Mouse (Mus musculus) heart, adult 2 months (tissue): ENCODE results near the gene Arhgef38. TPM values are rescaled to one million over a fixed set of nuclear protein-coding genes. Genes with fewer than 3 reads are reported as not detected.

ENCODE experiments used
- DNase-seq, 2 experiments: peaks; one replicate each; pipeline ENCODE4 v3.0.0; 2021
- H3K27ac ChIP-seq: fragments of 200-600 bp; 2 replicates; pipeline ENCODE4 v1.8.1; 2022
- H3K27me3 ChIP-seq: fragments of 200-500 bp; 2 replicates; pipeline ENCODE4 v1.6.1; 2012; ENCODE audit warnings: mild to moderate bottlenecking, low read length, inconsistent platforms, mixed read lengths; ENCODE audit not compliant: control insufficient read depth, insufficient read depth
- H3K36me3 ChIP-seq: fragments of 200-500 bp; 2 replicates; pipeline ENCODE4 v1.6.1; 2012; ENCODE audit warnings: low read length, inconsistent platforms; ENCODE audit not compliant: control insufficient read depth, insufficient read depth
- H3K4me1 ChIP-seq: fragments of 200-500 bp; 2 replicates; pipeline ENCODE4 v1.6.1; 2011; ENCODE audit warnings: low read length; ENCODE audit not compliant: control insufficient read depth, insufficient read depth
- H3K4me3 ChIP-seq: fragments of 200-600 bp; 2 replicates; pipeline ENCODE4 v1.8.1; 2022
- H3K79me2 ChIP-seq: fragments of 200-500 bp; replicated peaks from 2 replicates; pipeline ENCODE4 v1.6.1; 2012; ENCODE audit warnings: mild to moderate bottlenecking, inconsistent platforms, low read length, moderate library complexity, mixed read lengths; ENCODE audit not compliant: control insufficient read depth, insufficient read depth
- H3K9ac ChIP-seq: fragments of 200-500 bp; 2 replicates; pipeline ENCODE4 v1.6.1; 2012; ENCODE audit warnings: low read depth, mild to moderate bottlenecking, control low read depth, inconsistent platforms, low read length, mixed read lengths
- CTCF ChIP-seq: fragments of 200-600 bp; IDR thresholded peaks from 2 replicates; pipeline ENCODE4 v1.8.1; 2022; ENCODE audit warnings: antibody characterized with exemption, mild to moderate bottlenecking, moderate library complexity
- EP300 ChIP-seq: fragments of 200-500 bp; IDR thresholded peaks from 2 replicates; pipeline ENCODE4 v1.6.1; 2011; ENCODE audit warnings: low read depth, low read length, control low read depth; ENCODE audit not compliant: insufficient read depth
- POLR2A ChIP-seq: fragments of 200-500 bp; IDR thresholded peaks from 2 replicates; pipeline ENCODE4 v1.6.1; 2011; ENCODE audit warnings: mild to moderate bottlenecking, low read depth, low read length, control low read depth; ENCODE audit not compliant: insufficient read depth
- WGBS: fragments of 180-500 bp; shearing (Covaris S2); methylation state at CpG from one replicate; pipeline ENCODE4 v1.1.7; 2018; 5-methylcytosine and 5-hydroxymethylcytosine counted together
- intact Hi-C: fragments of 180-260 bp; cut with DNase I; formaldehyde crosslinking; loops from one replicate; pipeline ENCODE4 v1.15.1; 2025
- polyA plus RNA-seq: library from polyadenylated mRNA; depleted of rRNA; stranded (reverse); fragments of >200 nt; gene quantifications from 2 replicates; pipeline ENCODE4 v1.2.3, GENCODE M21; 2012
- total RNA-seq, 2 experiments: library from RNA; stranded (reverse); gene quantifications; 2 replicates each; pipeline ENCODE4 v1.2.3; 2021

Gene Arhgef38
- total and polyA plus RNA-seq, 3 experiments, result 0.02 TPM; not detected in 2

DNA sequence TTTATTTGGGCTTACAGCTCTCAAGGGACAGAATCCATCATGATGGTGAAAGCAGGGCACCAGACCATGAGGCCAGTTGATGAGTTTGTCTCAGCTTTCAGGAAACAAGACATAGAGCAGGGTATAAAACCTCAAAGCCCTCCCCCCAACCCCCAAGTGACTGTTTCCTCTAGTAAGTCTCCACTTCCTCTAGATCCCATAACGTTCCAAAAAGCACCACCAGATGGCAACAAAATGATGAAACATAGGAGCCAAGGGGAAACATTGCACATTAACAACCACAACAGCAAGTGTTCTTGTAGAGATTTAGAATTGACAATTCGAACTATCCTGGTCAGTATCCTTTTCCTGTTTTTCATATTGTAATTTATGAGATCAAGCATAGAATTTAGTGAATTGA, 123.0 kb downstream of the Arhgef38 start:
- Histone ChIP-seq H3K9ac (no peak overlapping the region), H3K27me3 (no peaks in the 10 kb centered on the region), H3K4me3 (no peak overlapping the region), H3K27ac (no peak overlapping the region), H3K4me1 (no peaks in the 10 kb centered on the region), H3K36me3 (no peaks in the 10 kb centered on the region; the same call in 1 of the 2 replicates), H3K79me2 (no peaks in the 10 kb centered on the region)
- intact Hi-C loops, result no loop called here
- TF ChIP-seq EP300 (no peak), CTCF (peak; percentile 58)
- no peak for DNase-seq
- WGBS, result 18% methylated on average over 2 of the region's 2 CpGs

DNA sequence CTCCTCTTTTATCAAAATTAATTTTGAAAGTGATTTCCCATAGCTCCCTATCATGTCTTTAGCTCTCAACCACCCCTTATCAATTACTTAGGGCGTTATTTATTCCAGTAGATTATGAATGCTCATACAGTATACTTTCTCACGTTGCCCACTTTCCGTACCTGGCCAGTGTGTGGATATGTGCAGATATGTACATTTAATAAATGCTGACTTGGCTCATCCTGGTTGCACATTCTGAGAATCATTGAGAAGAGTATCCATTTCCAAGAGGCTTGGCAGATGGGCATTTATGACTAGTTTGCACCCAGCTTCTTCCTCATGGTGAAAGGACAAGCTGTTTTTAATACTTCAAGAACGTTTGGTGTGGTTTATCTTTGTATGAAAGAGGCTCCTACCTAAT, 124.9 kb downstream of the Arhgef38 start:
- H3K36me3 ChIP-seq, result no peaks in the 10 kb centered on the region; the same call in 1 of the 2 replicates
- H3K4me3 ChIP-seq, result no peak overlapping the region
- DNase-seq, result no peak
- TF ChIP-seq POLR2A, result no peak
- TF ChIP-seq CTCF, result no peak
- TF ChIP-seq EP300, result no peak
- H3K4me1 ChIP-seq, result no peaks in the 10 kb centered on the region
- H3K27ac ChIP-seq, result no peak overlapping the region
- no peaks in the 10 kb centered on the region for H3K79me2 ChIP-seq
- intact Hi-C loops, result loop anchor here (10.0 kb wide), 1 partner anchor 1525 kb away; no protein-coding TSS in a partner anchor
- no peaks in the 10 kb centered on the region for H3K27me3 ChIP-seq
- WGBS, result 86% methylated on average over 4 of the region's 4 CpGs
- H3K9ac ChIP-seq, result no peak overlapping the region

DNA sequence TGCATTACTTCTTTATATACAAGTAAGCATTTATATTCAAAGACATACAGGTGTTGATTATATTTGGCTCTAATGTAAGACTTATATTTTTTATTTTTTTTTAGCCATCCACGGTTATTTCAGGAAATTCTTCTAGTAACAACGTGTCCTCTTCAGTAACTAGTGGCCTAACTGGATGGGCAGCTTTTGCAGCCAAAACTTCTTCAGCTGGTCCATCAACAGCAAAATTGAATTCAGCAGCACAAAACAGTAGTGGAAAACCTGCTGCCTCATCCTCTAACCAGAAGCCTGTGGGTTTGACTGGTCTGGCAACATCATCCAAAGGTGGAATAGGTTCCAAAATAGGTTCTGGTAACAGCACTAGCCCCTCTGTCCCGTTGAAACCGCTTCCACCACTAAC, 126.0 kb downstream of the Arhgef38 start:
- Histone ChIP-seq H3K4me3 (no peak overlapping the region), H3K4me1 (no peaks in the 10 kb centered on the region), H3K9ac (no peak overlapping the region), H3K79me2 (no peaks in the 10 kb centered on the region), H3K27ac (no peak overlapping the region), H3K27me3 (no peaks in the 10 kb centered on the region), H3K36me3 (no peaks in the 10 kb centered on the region; the same call in 1 of the 2 replicates)
- intact Hi-C loops, result loop anchor here (10.0 kb wide), 1 partner anchor 1526 kb away; no protein-coding TSS in a partner anchor
- TF ChIP-seq CTCF (no peak), EP300 (no peak), POLR2A (no peak)
- DNase-seq, result no peak
- 92% methylated on average over 4 of the region's 4 CpGs for WGBS

DNA sequence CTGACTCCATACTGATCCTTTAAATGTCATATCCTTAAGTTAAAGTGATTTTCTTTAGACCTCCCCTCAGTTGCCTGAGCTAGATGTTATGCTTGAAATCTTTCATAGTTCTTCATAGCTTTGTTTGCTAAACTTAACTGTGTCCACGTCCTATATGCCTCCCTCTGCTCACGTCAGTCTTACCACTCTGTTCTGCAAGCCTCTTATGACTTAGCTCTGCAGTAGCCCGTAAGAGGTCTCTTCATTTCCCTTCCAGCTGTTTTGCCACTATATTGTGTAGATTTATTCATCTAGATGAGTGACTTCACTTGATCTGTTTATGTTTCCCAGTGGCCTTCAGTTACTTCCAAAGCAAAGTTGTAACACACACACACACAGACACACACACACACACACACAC, 130.3 kb downstream of the Arhgef38 start:
- WGBS, result 96% methylated on average over 3 of the region's 3 CpGs
- Histone ChIP-seq H3K36me3 (no peaks in the 10 kb centered on the region; the same call in 1 of the 2 replicates), H3K27ac (no peak overlapping the region), H3K4me3 (no peak overlapping the region), H3K79me2 (no peaks in the 10 kb centered on the region), H3K27me3 (no peaks in the 10 kb centered on the region), H3K9ac (no peak overlapping the region), H3K4me1 (no peaks in the 10 kb centered on the region)
- intact Hi-C loops, result loop anchor here (10.0 kb wide), 1 partner anchor 1530 kb away; no protein-coding TSS in a partner anchor
- no peak for TF ChIP-seq CTCF
- no peak for TF ChIP-seq EP300
- no peak for TF ChIP-seq POLR2A
- DNase-seq, result no peak

DNA sequence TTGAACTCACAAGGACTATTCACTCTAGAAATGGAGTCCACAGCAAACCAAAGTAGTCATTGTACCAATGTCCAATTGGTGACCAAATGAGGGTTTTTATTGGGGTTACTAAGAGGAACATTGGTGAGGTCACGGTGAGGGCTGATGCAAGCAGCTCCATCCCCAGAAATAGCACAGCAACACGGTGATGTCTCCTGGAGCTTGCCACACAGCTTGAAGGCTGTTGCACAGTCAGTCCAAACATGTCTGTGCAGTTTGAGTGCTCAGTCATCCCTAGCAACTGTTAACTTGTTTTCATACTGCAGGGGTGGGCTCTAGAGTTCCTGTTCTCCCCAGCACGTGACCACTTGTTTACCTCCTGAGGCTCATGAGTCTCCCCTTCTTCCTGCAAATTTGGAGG, 131.0 kb downstream of the Arhgef38 start:
- no peak overlapping the region for H3K4me3 ChIP-seq
- no peak overlapping the region for H3K27ac ChIP-seq
- TF ChIP-seq EP300, result no peak
- no peak for TF ChIP-seq CTCF
- TF ChIP-seq POLR2A, result no peak
- no peak for DNase-seq
- intact Hi-C loops, result loop anchor here (10.0 kb wide), 1 partner anchor 1531 kb away; no protein-coding TSS in a partner anchor
- H3K79me2 ChIP-seq, result no peaks in the 10 kb centered on the region
- no peaks in the 10 kb centered on the region for H3K27me3 ChIP-seq
- WGBS, result 77% methylated on average over 3 of the region's 3 CpGs
- no peaks in the 10 kb centered on the region for H3K4me1 ChIP-seq
- no peaks in the 10 kb centered on the region; the same call in 1 of the 2 replicates for H3K36me3 ChIP-seq
- no peak overlapping the region for H3K9ac ChIP-seq

DNA sequence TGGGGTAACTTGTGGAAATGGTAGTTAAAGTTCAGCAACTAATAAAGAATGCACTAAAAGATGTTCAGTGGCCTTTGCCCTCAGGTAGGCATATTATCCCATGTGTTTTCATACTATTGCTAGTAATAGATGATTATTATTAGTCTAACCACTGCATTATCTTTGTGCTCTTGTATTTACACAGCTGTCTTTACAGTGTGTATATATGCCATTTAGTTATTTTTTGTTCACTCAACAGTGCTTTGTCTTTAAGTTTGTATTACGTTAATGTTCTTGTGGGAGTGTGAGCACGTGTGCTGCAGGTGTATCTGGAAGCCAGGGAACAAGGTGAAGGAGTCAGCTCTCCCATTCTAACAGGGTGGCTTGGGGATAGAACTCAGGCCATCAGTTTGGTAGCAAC, 135.8 kb downstream of the Arhgef38 start:
- H3K36me3 ChIP-seq, result no peaks in the 10 kb centered on the region; the same call in 1 of the 2 replicates
- intact Hi-C loops, result no loop called here
- H3K4me1 ChIP-seq, result no peaks in the 10 kb centered on the region
- H3K4me3 ChIP-seq, result no peak overlapping the region
- no peak overlapping the region for H3K27ac ChIP-seq
- H3K27me3 ChIP-seq, result no peaks in the 10 kb centered on the region
- 93% methylated on average over 2 of the region's 2 CpGs for WGBS
- H3K9ac ChIP-seq, result no peak overlapping the region
- TF ChIP-seq POLR2A (no peak), EP300 (no peak), CTCF (no peak)
- 0 out of 2 replicates have a peak, but pooled peaks cover 1% of the 10 kb centered on the region for H3K79me2 ChIP-seq
- no peak for DNase-seq
